Mouse (Mus musculus): Measurements from ENCODE around the gene Myl9.
"Not testable (repeated sequence)": the region's sequence is repeated elsewhere in the genome, so short reads cannot be mapped to it uniquely, and the experiment has no call there.

The Myl9 gene

DNA sequence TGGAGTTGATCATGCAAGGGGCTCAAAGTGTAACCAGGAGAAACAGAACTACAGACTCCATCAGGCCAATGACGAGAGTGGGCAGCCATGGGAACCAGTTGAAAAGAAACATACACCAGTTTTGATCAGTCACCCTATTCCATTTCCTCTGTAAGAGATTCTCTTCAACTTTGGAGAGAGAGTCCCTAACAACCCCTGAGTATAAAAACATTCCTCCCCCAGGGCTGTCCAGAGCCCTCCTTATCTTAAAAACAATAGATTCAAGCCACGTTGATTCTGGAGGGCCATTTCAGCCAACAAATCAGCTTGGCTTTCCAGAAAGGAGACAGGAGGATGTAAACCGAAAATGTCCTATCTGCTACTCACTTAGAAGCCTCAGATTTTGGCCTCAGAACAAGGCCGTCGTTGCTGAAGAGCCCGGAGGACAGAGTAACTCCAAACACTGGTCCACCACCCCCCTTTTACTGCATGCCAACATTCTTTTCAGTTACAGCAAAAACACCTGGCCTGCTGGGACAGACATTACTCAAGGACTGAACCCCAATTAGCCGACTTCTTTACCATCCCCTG, 8.9 kb downstream of the Myl9 start:
- DNase-seq (ENCODE audit: low read depth, low spot score), result no peak

- DNase-seq (ENCODE audit: low read depth, low spot score), result no peak
Observed at GRCm38 (mm10) chr2:156784891-156785290, 9.7 kb downstream of the Myl9 start.

GRCm38 (mm10) chr2:156786369-156786768, 11.1 kb downstream of the Myl9 start:
- not testable (repeated sequence) for DNase-seq (ENCODE audit: low read depth, low spot score)

GRCm38 (mm10) chr2:156787090-156787775, 12.0 kb downstream of the Myl9 start:
- no peak for DNase-seq (ENCODE audit: low read depth, low spot score)

DNA sequence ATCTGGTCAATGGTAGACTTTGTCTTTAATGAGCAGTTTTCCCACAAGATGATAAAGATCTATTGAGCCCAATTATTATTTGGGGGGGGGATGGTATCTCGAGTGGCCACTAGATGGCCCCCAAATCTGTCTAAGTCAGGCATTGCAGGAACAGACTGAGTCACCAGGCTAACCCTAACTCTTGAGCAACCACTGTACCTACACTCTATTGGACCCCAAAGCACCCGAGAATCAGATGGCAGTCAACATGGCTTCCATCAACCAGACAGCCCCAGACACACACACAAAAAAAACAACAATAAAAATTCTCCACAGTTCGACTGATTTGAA, 12.5 kb downstream of the Myl9 start:
- DNase-seq (ENCODE audit: low read depth, low spot score), result no peak

GRCm38 (mm10) chr2:156788836-156789235, 13.6 kb downstream of the Myl9 start:
- no peak for DNase-seq (ENCODE audit: low read depth, low spot score)

GRCm38 (mm10) chr2:156798516-156798915, 23.3 kb downstream of the Myl9 start:
- no peak for DNase-seq (ENCODE audit: low read depth, low spot score)

GRCm38 (mm10) chr2:156801045-156801444, 25.8 kb downstream of the Myl9 start:
- DNase-seq (ENCODE audit: low read depth, low spot score), result no peak

DNA sequence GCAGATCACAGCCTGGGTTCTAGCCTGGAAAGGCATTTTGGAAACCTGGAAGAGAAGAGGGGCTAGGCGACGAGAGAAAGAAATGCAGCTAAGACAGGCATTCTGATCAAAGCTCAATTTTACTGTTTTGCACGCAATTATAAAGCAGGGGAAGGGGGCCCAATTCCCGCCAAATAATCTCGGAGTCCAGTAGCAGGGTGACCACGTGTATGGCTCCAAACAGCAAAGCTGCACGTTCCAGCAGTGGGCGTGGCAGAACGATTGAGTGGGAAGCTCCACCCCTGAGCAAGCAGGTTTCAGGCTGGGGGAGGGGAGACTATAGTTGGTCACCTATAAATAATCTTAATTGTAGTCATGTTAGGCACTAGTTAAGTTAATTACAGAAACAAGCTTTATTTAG, 26.9 kb downstream of the Myl9 start:
- DNase-seq (ENCODE audit: low read depth, low spot score), result not testable (repeated sequence)

DNA sequence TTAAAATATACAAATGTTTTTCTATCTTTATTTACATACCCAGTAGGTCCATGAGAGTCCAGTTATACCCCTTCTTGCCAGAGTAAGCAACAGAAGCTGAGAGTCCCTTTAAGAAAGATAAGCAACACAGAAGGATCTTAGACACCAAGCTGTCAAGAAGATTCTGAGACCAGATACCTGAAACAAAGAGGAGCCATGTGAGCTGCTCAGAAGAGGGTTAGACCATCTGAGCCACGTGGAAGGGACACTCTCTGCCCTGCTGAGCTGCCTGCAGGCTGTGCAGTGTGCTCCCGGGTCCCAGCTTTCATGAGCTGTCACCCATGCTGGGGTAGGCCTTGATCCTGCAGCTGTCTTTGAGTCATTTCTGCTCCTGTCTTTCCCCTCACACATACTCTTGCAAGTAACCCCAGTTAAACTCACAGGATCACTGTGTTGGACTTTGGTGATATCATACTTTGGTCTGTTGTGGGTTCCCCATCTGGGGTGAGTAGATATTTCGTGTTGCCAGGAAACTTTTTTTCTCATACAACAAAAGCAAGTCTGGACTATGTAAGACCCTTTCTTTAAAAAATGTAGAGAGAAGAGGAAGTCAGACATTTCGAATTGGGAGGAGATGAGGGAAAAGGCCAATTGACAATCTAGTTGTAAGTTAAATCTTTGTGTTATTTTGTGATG, 28.6 kb downstream of the Myl9 start:
- no peak for DNase-seq (ENCODE audit: low read depth, low spot score)

- no peak for DNase-seq (ENCODE audit: low read depth, low spot score)
Observed at GRCm38 (mm10) chr2:156804589-156804988, 29.4 kb downstream of the Myl9 start.

DNA sequence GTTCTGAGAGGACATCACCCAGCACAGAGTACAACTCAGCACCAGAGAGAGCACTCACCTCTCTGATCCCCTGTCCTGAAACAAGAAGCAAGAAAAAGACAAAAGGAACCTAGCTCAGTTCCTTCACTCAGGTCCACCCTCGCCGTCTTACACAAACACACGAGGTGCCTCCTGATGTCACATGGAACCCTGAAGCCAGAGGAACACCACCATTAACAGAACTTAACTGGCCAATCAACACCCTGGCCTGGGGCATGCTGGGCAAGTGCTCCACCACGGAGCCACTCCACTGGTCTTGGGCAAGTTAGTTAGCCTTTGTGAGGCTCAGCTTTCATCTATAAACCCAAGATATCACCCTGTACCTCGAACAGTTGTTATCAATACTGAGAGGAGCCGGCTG, 31.7 kb downstream of the Myl9 start:
- DNase-seq (ENCODE audit: low read depth, low spot score), result no peak

DNA sequence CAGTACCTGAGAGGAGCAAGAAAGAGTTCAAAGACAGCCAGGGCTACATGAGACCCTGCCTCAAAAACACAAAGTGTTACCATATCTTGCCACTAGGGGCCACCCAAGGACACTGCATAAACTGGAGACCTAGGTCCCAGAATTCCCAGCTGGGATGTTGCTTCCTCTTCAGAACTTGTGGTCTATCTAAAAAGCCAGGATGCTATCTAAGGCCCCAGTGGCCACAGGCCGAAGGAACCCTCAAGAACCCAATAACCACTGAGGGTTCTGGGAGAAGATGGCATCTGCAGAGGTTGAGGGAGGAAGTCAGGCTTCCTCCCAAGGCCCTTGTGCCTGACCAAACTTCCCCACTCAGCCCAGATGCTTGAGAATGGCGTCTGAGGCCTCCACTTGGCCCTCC, 34.4 kb downstream of the Myl9 start:
- DNase-seq (ENCODE audit: low read depth, low spot score), result peak; percentile 63

- DNase-seq (ENCODE audit: low read depth, low spot score), result no peak
Observed at GRCm38 (mm10) chr2:156810716-156811115, 35.5 kb downstream of the Myl9 start.

GRCm38 (mm10) chr2:156811556-156811955, 36.3 kb downstream of the Myl9 start:
- DNase-seq (ENCODE audit: low read depth, low spot score), result no peak

DNA sequence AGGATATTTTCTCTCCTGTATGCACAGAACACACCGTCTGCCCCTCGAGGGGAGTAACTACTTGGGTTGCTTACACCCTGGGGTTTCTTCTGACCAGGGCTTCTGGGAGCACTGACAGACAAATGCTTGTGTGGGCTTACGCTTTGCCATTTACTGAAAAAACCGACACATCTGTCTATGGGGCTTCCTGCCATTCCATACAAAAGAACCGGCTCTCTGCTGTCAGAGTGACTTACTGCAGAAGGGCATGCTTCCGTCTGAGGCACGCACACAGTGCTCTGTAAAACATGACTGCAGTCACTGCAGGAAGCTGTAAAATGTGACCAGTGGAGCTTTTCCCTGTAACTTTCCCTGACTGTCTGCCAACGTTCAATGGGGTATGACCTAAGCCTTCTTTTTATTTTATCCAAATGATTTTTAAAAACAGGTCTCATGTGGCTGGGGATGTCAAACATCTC, 39.2 kb downstream of the Myl9 start:
- peak; percentile 27 for DNase-seq (ENCODE audit: low read depth, low spot score)

GRCm38 (mm10) chr2:156814893-156815292, 39.7 kb downstream of the Myl9 start:
- no peak for DNase-seq (ENCODE audit: low read depth, low spot score)

DNA sequence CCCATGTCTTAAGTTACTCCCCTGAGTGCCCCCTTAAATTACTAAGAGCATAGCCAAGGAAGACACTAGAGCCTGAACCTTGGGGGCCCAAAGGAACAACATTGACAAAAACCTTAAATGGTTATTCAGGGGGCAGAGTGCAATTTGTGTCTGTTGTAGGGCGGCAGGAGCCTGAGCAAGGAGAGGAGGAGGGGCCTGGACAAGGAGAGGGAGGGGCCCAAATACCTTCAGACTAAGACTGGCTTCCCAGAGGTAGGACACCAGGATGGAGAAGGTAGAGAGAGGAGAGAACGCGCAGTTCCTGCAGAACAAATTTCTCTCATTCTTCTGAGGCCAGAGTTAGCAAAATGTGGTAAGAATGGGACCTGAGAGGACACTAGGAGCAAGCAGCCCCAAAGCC, 40.2 kb downstream of the Myl9 start:
- DNase-seq (ENCODE audit: low read depth, low spot score), result no peak

- DNase-seq (ENCODE audit: low read depth, low spot score), result no peak
Observed at GRCm38 (mm10) chr2:156816116-156816515, 40.9 kb downstream of the Myl9 start.

DNA sequence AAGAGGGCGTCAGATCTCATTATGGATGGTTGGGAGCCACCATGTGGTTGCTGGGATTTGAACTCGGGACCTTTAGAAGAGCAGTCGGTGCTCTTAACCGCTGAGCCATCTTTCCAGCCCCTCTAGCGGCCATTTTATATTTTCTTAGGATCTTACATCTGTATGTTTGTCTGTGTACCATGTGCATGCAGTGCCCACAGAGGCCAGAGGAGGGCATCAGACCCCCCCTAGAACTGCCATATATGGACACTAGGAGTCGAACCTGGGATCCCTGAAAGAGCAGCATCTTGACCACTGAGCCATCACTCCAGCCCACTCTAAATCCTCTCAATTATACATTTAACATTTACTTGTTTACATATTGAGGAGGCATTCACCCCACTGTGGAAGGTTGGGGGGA, 49.9 kb downstream of the Myl9 start:
- not testable (repeated sequence) for DNase-seq (ENCODE audit: low read depth, low spot score)
